Mouse (Mus musculus): ENCODE results near the gene Rel.
"Not testable (repeated sequence)": the region's sequence is repeated elsewhere in the genome, so short reads cannot be mapped to it uniquely, and the experiment has no call there.

The Rel gene

DNA sequence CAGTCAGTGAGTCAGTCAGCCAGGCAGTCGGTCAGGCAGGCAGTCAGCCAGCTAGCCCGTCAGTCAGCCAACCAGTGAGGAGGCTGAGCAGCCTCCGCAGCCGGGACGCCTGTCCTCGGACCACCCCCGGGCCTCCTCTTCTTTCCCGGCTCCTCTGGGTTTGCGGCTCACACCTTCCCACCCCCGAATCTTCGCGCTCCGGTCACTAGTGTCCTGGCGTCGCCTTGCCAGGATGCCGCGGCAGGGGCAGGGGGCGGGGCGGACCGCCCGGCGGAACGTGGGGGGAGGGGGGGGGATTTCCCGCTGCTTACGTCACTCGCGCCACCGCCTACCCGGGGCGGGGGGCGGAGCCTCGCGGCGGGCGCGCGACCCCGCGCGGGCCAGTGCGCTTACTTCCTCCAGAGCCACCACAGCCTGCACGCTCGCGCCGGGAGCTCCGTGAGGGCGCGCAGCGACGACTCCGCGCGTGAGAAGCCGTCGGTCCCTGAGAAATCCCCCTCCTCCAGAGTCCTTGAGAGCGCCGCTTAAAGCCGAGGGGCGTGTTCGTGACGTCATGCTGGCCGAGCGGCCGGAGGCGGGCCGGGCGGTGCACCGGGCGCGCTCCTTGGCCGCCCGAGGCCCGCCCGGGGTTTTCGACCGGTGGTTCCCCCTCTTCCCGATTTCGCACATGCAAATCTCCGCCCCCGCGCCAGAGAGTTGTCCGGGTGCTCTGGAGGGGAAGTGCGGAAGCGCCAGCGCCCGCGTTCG is at the start of gene Rel:
Gene Rel (minus strand): TSS at position 211 of the 747 bp plus-strand sequence.
- DNase-seq, result peak; percentile 94

DNA sequence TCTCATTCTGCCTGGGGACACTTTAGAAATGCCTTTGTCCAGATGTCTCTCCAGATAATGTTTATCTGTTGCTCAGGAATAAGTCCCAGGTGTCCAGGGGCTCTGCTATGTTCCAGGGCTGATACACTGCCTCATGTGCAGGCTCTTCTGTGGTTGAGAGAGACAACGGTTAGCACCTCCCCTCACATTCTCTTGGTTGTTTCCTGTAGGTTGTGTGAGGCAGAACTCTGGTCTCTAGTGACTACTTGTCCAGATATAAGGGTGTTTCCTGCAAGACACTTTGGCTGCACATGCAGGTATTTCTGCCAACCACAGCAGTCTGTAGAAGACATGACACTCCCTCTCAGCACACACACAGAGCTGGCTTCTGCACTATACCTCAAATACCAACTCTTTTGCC is 48.0 kb upstream of the Rel start:
- DNase-seq, result no peak

DNA sequence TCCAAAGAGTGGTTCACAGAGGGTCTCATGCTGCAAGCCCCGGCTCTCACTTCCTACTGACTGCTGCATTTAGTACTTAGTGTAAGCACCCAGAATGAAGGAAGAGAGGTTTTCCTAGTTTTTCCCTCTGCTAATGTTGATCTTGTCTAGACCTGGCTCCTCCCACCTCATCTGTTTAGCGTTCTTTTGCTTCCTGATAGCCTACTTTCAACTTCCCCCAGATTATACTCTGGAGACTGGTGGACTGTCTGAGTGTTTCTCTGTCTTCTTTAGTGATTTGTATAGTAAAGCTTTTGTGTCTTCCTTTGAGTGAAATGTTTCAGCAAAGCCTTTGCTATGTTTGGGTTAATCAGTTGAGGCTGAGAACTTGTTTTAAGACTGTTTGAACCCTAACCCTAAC is 40.0 kb upstream of the Rel start:
- DNase-seq, result no peak

DNA sequence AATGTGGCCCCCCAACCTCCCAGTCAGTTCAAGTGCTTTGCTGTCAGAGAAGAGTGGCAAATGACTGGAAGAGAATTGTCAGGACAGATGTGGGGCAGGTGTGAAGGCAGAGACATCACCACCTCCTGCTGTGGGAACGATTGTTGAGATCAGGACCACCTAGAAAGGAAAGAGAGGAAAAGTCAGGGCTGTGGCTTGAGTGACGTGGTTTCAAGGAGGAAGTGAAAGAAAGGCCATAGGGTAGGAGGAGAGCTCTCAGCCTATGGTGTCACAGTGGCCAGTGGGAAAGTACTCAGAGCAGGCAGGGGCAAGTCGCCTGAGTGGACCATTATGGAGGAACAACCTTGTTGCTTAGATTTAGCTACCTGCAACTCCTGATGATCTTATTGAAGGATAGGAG is 34.9 kb upstream of the Rel start:
- no peak for DNase-seq

DNA sequence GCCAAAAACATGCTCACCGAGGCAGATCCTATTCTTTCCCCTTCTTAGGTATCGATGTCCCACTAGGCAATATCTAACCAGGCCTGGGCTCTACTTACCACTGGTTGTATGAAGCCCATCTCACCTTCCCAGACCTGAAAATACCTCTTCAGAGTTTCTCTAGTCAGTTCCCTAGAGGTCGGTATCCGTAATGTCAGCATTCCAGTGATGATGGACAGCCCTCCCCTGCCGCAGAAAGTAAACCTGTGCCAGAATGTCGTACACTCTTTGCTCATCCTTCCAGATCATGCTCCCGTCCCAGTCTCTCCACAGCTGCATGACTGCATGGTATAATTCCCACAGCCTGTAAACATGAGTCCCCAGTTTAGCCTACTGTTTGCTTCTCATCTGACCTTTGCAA is 32.4 kb upstream of the Rel start:
- no peak for DNase-seq

DNA sequence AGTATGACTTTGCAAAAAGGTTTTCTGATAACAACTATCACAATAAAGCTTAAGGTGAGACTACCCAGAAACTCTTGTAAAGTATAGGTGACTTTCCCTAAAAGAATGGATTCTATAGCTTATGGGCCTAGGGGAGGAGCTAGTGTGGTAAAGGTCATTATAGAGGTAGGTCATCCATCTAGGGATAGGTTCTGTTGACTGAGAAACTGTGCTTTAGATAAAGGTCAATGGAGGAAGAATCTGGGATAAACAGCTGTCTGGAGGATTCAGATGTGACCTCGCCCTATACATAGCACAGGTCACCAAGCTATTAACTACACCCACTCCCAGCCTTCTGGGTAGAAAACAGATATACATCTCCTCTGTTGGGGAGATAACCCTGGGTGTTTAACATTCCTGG is 31.5 kb upstream of the Rel start:
- no peak for DNase-seq

DNA sequence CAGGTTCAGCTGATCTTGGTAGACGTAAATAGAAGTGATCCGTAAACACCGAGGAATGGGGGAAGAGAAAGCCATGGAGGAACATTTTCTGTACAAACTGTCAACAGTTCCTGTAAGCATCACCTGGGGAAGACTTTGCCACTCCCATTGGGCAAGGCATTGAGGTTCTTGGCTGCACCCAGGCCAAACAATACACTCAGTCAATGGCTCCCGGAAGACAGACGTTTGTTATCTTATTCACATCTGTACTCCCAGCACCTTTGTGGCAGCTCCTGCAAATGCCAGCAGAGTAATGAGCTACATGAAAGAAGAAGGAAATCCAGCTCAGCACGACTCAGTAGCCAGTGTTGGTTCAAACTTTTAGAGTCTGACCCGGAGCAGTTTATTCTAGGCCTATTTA is 31.1 kb upstream of the Rel start:
- DNase-seq, result no peak

DNA sequence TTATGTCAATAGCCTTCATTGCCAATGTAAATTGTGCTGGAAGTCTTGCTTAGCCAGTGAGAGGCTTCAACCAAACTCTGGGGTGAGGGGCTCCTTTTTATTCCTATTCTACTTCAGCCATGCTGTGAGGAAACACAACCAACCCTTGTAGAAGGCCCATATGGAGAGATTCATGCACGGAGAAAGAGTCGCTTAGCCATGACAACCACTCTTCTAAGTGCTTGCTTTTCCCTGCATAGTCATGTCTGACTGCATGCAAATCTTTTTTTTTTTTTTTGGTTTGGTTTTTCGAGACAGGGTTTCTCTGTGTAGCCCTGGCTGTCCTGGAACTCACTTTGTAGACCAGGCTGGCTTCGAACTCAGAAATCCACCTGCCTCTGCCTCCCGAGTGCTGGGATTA is 12.9 kb upstream of the Rel start:
- not testable (repeated sequence) for DNase-seq

DNA sequence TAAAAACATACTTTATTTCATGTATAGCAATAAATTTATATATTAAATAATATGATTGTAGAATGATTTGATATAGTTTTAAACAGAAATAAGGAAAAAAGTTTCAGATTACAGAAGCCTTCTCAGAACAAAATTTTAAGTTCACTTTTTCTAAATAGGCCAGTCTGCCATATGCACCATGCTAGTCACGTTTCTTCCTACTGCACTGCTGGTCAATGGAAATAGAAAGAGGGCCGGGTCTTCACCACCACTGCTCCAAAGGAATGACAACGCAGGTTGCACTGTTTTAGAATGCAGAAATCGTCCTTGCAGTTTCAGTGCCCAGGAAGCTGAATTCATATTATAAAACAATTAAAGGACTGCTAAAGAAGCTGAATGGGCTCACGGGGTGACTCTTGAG is 12.3 kb upstream of the Rel start:
- no peak for DNase-seq

DNA sequence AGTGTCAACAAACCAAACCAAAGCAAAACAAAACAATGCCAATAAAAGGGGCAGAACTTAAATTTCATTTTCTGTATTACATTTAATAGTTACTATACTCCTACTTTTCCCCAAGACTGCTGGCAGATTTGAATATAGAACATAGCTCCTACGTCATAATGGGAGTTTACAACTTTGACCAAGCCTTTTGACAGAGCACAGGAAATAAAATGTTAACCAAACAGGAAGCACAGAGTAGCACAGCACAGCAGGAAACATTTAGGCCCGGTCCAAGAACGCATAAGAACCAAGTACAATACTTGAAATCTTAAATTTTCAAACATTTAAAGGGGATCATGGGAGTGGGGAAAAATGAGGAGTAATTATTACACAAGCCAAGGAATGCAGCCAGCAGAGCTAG is 11.3 kb upstream of the Rel start:
- DNase-seq, result no peak

DNA sequence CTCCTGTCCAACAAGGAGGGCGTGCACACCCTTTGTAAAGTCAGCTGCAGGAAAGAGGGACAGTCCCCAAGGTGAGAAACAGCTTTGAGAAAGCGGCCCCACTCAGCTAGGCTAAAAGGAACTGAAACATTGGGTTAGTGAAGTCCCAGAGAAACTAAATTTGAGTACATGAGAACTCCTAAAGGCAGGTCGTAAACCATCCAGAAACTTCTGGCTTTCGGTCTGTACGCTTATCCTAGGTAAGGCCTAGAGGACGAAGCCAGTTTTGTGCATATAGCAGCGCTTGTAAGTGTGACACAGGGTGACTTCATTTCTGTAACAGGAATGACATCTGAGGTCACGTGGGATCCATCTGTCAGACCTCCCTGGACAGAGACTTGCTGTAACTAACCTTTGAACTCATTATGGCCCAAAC is 8.0 kb upstream of the Rel start:
- DNase-seq, result no peak

DNA sequence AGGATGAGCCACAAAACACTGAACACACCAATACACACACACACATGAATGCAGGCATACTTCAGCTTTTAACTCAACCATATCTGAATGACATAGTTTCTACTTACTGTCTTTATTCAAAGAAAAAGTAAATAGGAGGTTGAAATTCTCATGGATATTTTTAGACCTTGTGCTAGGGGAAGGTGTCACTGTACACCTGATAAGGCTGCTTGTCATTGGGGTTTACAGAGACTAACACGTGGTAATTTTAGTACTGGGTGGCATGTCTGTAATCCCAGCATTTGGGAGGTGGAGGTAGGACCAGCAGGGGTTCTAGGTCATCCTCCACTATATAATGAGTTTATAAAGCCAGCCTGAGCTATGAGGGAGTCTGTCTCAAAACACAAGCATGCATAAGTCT is 1.7 kb upstream of the Rel start:
- no peak for DNase-seq

DNA sequence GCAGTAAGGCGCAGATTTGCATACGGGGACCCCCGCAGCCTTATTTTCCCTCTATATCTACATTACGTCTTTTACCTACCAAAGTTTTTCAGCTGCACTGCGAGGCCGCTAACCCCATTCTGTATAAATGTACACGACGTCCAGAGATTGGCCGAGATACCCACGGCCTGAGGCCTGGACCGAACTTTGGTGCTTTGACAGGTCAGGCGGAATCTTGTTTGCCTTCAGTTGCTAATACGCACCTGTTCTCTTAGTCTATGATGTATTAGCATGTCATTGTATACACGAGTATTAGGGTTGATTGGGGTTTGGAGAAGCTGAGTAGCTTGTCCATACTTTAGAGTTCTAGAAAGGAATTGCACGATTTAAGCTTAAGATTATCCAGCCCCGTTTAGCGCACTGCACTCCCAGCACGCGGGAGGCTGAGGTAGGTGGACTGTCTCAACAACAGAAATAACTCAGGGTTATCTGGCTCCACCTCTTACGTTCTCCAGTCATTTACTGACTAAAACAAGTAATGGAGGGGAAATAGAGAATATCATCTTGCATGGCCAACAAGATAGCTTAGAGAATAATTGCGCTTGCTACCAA is 832 bp upstream of the Rel start:
- peak; percentile 27 for DNase-seq

DNA sequence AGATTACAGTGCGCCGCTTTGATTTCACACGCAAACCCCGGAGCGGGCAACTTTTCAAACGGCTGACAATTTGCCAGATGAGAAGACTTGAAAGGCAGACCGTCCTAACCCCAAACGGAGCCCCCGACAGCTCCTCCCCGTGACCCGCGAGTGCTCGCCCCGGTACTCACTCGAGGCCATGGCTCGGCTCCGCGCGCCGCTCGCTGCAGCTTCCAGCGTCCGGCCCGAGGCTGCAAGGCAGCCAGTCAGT is 335 bp downstream of the Rel start:
- no peak for DNase-seq

DNA sequence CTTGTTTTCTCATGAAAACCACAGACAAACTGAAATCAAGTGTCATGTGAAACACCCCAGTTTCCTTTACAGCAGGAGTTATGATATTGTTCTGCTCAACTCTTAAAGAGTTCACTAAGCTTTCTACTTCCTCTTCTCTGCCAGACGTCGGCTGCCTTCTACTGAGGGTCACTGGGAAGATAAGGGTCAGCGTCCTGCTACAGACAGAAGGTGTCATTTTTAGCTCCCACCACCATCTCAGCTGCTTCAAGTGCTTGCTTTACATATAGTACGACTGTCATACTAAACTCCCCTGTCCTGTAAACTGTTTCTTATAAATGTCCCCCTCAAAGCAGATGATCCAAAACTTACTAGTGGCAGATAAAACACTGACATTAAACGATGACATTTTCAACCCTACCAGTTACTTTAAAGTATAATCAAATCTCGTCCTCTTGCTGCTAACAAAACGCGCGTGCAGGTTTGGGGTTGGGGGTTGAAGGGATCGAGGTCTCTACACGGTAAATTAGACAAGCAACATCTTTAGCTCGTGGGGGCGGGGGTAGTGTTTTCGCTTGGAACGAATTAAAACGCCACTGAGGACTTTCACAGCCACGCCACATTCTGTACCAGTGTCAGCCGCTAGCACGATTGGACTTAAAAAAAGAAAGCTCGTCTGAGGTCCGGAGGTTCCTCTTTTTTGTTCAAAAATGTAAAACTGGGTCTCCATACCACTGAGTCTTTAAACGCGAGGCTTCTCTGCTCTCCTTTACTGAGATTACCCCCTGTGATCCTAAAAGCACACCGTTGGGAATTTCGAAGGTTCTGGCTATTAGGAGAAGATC is 872 bp downstream of the Rel start:
- DNase-seq, result peak; percentile 56

DNA sequence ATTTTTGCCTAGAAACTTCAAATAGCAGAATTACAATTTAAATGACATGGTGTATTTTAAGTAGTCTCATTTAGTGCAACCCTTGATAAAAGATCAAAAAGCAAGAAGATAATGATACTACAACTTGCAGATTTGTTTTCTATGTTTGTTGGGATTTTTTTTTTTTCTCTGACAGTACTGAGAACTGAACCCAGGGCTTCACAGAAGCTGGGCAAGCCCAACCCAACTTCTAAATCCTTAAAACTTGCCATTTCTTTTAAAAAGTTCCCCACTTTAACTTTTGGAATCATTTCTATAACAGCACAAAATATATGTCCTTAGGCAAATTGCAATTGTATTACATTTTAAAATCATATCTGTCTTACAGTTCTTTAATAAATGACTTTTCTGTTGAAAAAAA is 1.7 kb downstream of the Rel start:
- no peak for DNase-seq

DNA sequence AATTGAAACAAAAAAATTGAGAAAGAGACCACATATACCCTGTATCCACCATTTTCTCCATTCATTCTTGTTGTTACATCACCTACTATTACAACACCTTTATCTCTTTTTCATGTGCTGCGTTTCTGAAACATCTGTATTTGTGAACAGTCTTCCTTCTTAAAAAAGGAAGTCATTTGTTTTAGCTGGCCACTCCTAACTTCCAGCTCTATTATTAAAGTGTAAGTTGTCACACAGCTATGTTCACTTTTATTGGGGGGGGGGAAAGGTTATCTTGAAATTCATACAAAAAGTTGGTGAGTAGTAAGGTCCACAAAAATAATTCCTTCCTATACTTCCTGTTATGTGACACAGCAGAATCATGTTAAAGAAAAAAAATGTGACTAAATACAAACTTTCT is 2.8 kb downstream of the Rel start:
- DNase-seq, result no peak

DNA sequence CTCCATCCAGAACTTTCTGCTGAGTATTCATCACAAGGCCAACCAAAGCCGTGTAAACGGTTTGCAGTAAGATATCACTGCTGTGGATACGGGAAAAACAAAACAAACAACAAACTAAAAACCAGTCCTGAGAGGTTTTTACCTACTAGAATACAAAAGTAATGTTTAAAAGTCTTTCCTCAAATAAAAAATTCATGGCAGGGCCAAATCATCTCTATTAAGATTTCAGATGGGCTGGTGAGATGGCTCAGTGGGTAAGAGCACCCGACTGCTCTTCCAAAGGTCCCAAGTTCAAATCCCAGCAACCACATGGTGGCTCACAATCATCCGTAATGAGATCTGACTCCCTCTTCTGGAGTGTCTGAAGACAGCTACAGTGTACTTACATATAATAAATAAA is 3.4 kb downstream of the Rel start:
- not testable (repeated sequence) for DNase-seq

DNA sequence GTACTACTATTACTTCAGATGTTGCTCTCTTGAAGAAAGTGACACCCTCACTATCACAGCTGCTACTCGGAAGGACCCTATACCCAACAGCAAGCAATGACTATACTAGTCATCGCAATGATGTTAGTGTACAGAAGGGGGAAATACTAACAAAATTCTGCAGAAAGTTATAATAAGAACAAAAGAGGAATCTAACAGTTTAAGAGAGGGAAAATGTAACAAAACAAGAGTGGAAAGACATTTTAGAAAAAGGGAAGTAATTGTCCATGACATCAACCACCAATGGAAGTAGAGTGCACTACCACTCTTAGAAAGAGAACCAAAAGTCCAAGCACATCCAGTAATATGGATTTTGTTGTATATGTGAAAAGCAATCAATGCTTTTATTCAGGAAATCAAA is 8.1 kb downstream of the Rel start:
- DNase-seq, result no peak

DNA sequence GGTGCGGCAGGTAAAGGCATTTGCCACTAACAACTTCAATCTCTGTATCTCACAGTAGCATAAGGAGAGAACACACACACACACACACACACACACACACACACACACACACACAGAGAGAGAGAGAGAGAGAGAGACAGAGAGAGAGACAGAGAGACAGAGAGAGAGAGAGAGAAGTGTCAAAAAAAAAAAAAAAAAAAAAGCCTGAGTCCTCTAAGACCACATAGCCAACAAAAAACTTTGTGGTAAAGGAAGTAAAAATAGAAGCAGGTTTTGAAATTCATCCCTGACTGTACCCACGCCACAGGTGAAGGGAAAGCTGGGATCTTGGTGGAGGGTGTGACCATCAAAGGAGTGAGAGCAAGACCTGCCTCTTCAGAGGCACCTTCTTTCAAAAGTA is 12.6 kb downstream of the Rel start:
- no peak for DNase-seq

DNA sequence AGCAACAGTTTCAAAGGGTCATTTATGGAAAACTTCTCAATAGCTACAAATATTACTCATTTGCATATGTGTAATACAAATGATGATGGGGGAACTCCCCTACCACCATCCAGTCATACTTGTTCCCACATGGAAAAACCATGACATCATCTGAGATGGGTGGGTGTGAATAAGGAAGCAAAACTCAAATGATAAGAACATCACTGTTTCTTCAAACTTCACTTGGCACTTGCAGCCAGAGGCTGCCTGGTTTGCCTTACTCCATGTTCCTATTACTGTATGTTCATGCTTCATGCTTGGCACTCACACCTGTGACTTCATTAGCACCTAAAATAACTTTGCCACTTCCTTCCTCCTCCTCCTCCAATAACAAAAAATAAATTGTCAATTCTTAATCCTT is 16.4 kb downstream of the Rel start:
- no peak for DNase-seq

DNA sequence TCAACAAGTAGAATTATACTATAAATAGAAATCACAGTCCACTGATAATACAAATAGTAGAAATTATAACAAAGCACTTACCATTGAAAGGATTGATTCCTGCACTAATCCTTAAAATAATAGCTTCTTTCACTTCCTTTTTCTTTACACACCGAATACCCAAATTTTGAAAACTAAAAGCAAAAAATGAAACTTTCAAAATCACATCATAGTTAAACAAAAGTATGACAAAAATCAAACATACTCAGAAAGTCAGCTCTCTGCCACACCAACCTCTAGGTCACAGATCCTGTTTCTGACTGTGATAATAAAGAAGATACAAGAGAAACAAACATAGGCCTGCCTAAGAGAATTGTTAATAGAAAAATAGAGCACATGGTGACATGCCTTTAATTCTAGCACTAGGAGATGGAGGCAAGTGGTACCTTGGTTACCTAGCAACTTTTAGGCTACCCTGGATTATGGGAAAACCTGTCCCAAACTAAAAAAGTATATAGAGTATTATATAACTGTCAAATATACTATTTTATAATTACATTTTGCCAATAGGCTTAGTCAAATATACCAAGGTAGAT is 17.5 kb downstream of the Rel start:
- DNase-seq, result no peak

DNA sequence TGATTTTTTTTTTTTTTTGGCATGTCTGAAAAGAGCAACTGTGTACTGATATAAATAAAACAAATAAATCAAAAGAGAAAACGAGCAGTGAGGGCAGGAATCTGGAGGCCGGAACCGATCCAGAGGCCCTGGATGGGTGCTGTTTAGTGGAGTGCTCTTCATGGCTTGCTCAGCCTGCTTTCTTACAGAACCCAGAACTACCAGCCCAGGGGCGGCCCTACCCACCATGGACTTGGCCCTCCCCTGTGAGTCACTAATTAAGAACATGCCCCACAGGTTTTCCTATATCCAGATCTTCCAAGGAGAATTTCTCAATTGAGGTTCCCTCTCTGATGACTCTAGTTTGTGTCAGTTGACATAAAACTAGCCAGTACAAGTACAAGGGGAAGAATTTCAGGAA is 24.7 kb downstream of the Rel start:
- no peak for DNase-seq

DNA sequence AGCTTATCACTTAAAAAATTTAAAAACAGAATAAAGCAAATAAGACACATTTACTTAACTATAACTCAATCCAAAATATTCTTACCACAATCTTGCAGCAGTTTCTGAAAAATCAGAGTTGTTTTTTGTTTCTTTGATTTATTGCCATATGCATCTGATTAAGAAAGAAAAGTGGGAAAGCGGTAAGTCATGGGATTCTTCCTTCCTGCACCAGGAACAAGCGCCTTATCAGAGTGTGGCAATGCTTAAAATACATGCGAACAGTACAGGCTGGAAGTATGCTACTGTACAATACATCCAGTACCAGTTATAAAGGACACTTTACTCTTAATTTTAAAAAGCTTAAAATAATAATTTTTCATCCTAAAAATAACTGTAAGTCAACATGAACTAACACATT is 26.4 kb downstream of the Rel start:
- DNase-seq, result no peak
